Mouse (Mus musculus) ES-E14 (cell line): ENCODE measurements around the gene Cyth1. TPM values are rescaled to one million over a fixed set of nuclear protein-coding genes. Genes with fewer than 3 reads are reported as not detected.

Experiments used
- DNase-seq: peaks from one replicate; pipeline ENCODE4 v3.0.0-alpha.2; 2013; ENCODE audit warnings: low read depth, low spot score
- H3K27ac ChIP-seq: 2 replicates; pipeline ENCODE4 v1.5.1; 2012; ENCODE audit warnings: low read depth, mild to moderate bottlenecking, low read length, moderate library complexity, mixed read lengths; ENCODE audit not compliant: poor library complexity, insufficient read depth, severe bottlenecking
- H3K36me3 ChIP-seq: 2 replicates; pipeline ENCODE4 v1.6.1; 2012; ENCODE audit warnings: mild to moderate bottlenecking, low read length, moderate library complexity, mixed read lengths; ENCODE audit not compliant: control insufficient read depth, poor library complexity, insufficient read depth, severe bottlenecking
- H3K4me1 ChIP-seq, 2 experiments: fragments of 150-350 bp in 1 of 2; sonication (generic) in 1 of 2; 2 replicates each; pipeline ENCODE4 v1.6.1; 2012; ENCODE audit warnings: low read length in 2 of 2, mild to moderate bottlenecking in 1 of 2, mixed read lengths in 1 of 2; ENCODE audit not compliant: control insufficient read depth in 2 of 2, insufficient read depth in 2 of 2, poor library complexity in 1 of 2
- H3K4me3 ChIP-seq, 2 experiments: fragments of 150-350 bp in 1 of 2; sonication (generic) in 1 of 2; 2 replicates each; pipeline ENCODE4 v1.5.1; 2012; ENCODE audit warnings: low read length in 2 of 2, low read depth in 1 of 2, mild to moderate bottlenecking in 1 of 2, mixed read lengths in 1 of 2; ENCODE audit not compliant: insufficient read depth in 1 of 2, poor library complexity in 1 of 2, severe bottlenecking in 1 of 2
- H3K9ac ChIP-seq: 2 replicates; pipeline ENCODE4 v1.6.1; 2012; ENCODE audit warnings: low read depth, mild to moderate bottlenecking, low read length, mixed read lengths; ENCODE audit not compliant: poor library complexity, insufficient read depth, severe bottlenecking
- H3K9me3 ChIP-seq: fragments of 150-350 bp; sonication (generic); 2 replicates; pipeline ENCODE4 v1.6.1; 2012; ENCODE audit warnings: low read depth, mild to moderate bottlenecking, low read length; ENCODE audit not compliant: control insufficient read depth, insufficient read depth
- CHD2 ChIP-seq: IDR thresholded peaks from 2 replicates; pipeline ENCODE4 v1.6.1; 2014; ENCODE audit warnings: mild to moderate bottlenecking, low read depth, low read length, inconsistent platforms
- HCFC1 ChIP-seq: IDR thresholded peaks from 2 replicates; pipeline ENCODE4 v1.6.1; 2012; ENCODE audit warnings: low read length, inconsistent platforms, borderline replicate concordance; ENCODE audit not compliant: insufficient read depth
- MAFK ChIP-seq: IDR thresholded peaks from 2 replicates; pipeline ENCODE4 v1.6.1; 2014; ENCODE audit warnings: mild to moderate bottlenecking, low read depth, low read length, inconsistent platforms; ENCODE audit not compliant: insufficient read depth
- ZC3H11A ChIP-seq: IDR thresholded peaks from 2 replicates; pipeline ENCODE4 v1.6.1; 2012; ENCODE audit warnings: low read depth, mild to moderate bottlenecking, inconsistent platforms, low read length, borderline replicate concordance
- ZNF384 ChIP-seq: IDR thresholded peaks from 2 replicates; pipeline ENCODE4 v1.6.1; 2012; ENCODE audit warnings: low read depth, low read length, inconsistent platforms
- in situ Hi-C, 2 experiments: fragments of 600-800 bp; cut with MboI; formaldehyde crosslinking; loops; one replicate each; pipeline ENCODE4 v1.15.1; 2025; ENCODE audit warnings: low sequenced_read_pairs in 2 of 2, inconsistent platforms in 1 of 2; ENCODE audit not compliant: unreplicated experiment in 2 of 2
- total RNA-seq: library from RNA; depleted of rRNA; stranded (reverse); fragments of 300-350 nt; gene quantifications from 2 replicates; pipeline ENCODE4 v1.2.3, GENCODE M21; 2012

Cyth1 gene
- total RNA-seq, 1 experiment = 6.3 TPM

DNA sequence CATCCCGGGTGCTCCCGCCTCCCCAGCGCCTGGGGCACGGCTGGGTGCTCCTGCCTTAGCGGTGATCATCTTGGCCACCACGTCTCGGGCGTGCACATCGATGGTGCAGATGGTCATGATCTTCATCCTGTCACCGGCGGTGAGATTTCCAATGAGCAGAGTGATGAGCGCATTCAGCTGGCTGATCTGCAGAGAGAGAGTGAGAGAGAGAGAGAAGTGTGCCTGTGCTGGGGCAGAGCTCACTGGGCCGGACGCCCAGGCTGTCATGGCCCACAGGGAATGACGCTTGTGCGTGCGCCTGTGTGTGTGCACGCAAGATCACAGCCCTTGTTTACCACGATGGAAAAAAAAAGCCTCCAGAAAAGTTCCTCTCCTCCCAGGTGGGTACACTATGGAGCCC is 159.5 kb downstream of the Cyth1 start:
- TF ChIP-seq MAFK (no peak), CHD2 (no peak), HCFC1 (no peak), ZC3H11A (no peak)
- in situ Hi-C loops = loop anchor here in 1 of 2 experiments (10.0 kb wide), 1 partner anchor 136 kb away; no protein-coding TSS in a partner anchor
- H3K36me3 ChIP-seq = no peaks in the 10 kb centered on the region
- peak overlapping the region; percentile 51; the same call in 1 of the 2 replicates for H3K9ac ChIP-seq
- peaks cover 4 to 22% of the 10 kb centered on the region in 2 experiments; a peak in 3 of 4 replicates for H3K4me1 ChIP-seq
- H3K4me3 ChIP-seq = peak overlapping the region; percentile 48 to 52; a peak in 3 of 4 replicates
- H3K9me3 ChIP-seq = no peaks in the 10 kb centered on the region
- DNase-seq = no peak
- no peak overlapping the region for H3K27ac ChIP-seq

DNA sequence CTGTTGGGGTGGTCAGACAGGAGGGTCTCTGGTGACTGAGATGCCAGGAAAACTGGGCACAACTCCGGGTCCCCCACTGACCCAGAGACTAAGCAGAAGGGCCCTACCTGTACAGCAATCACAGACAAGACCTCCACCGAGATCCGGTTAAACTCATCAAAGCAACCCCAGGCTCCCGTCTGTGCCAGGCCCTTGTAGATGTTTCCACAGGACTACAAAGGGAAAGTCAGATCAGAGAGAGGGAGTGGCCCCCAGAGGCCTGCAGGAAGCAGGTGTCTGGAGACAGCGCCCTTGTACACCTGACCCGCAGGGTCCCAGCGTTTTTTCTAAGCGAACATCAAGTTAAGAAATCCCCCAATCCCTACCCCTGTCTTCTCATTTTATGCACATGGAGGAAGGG is 162.4 kb downstream of the Cyth1 start:
- DNase-seq = no peak
- in situ Hi-C loops = loop anchor here in 1 of 2 experiments (10.0 kb wide), 1 partner anchor 139 kb away; no protein-coding TSS in a partner anchor
- no peak overlapping the region for H3K27ac ChIP-seq
- TF ChIP-seq ZC3H11A (no peak), ZNF384 (no peak), MAFK (no peak), HCFC1 (no peak), CHD2 (no peak)
- H3K4me1 ChIP-seq = peaks cover 4 to 12% of the 10 kb centered on the region in 2 experiments; a peak in 3 of 4 replicates
- H3K36me3 ChIP-seq = no peaks in the 10 kb centered on the region
- H3K9me3 ChIP-seq = no peaks in the 10 kb centered on the region
- no peak overlapping the region for H3K9ac ChIP-seq
- no peak overlapping the region for H3K4me3 ChIP-seq

DNA sequence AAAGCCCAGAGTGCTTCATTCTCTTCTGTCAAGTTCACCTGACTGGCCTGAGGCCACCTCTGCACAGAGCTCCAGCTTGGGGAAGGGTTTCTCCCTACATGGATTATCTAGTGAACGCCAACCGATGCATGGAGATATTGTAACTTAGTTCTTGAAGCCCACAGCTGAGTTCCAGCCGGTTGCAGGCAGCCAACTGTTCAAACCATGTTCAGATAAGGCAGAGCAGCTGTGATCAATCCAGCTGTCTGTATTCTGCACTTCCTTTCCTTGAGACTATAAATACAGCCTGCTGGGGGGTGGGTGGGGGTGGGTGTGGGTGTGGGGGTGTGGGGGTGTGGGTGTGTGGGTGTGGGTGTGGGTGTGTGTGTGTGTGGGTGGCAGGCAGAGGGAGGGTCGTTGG is 163.2 kb downstream of the Cyth1 start:
- H3K4me3 ChIP-seq = no peak overlapping the region
- H3K27ac ChIP-seq = no peak overlapping the region
- peaks cover 4 to 7% of the 10 kb centered on the region in 2 experiments; a peak in 3 of 4 replicates for H3K4me1 ChIP-seq
- no peak overlapping the region for H3K9ac ChIP-seq
- in situ Hi-C loops = loop anchor here in 1 of 2 experiments (10.0 kb wide), 1 partner anchor 140 kb away; no protein-coding TSS in a partner anchor
- H3K36me3 ChIP-seq = no peaks in the 10 kb centered on the region
- no peak for DNase-seq
- H3K9me3 ChIP-seq = no peaks in the 10 kb centered on the region
- TF ChIP-seq HCFC1 (no peak), MAFK (no peak), ZC3H11A (no peak), CHD2 (no peak), ZNF384 (no peak)

DNA sequence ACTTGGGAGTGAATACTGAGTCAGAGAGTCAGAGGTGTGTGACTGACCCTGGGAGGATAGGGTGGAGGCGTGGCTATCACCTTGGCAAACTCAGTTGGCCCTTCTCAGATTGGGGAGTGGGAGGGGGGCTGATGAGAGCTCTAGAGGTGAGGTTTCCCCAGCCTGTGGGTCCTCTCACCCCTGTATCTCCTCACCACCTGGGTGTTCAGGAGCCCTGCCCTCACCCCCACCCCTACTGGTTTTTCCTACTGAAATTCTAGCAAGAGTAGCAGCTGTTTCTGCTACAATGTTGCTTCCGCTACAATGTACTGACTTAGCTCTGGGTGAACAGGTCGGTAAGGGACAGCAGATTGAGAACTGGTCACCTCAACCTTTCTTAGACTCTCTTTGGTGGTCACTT is 164.1 kb downstream of the Cyth1 start:
- no peaks in the 10 kb centered on the region for H3K36me3 ChIP-seq
- H3K4me1 ChIP-seq = peaks cover 4 to 12% of the 10 kb centered on the region in 2 experiments; a peak in 3 of 4 replicates
- no peak overlapping the region for H3K27ac ChIP-seq
- no peak for DNase-seq
- no peak overlapping the region for H3K9ac ChIP-seq
- H3K4me3 ChIP-seq = no peak overlapping the region
- in situ Hi-C loops = loop anchor here in 1 of 2 experiments (5.0 to 10.0 kb wide), 2 partner anchors 141 to 212 kb away; partner anchors contain the start of gene Tha1
- no peak for TF ChIP-seq MAFK
- no peak for TF ChIP-seq CHD2
- TF ChIP-seq HCFC1 = no peak
- no peak for TF ChIP-seq ZNF384
- no peak for TF ChIP-seq ZC3H11A
- no peaks in the 10 kb centered on the region for H3K9me3 ChIP-seq

DNA sequence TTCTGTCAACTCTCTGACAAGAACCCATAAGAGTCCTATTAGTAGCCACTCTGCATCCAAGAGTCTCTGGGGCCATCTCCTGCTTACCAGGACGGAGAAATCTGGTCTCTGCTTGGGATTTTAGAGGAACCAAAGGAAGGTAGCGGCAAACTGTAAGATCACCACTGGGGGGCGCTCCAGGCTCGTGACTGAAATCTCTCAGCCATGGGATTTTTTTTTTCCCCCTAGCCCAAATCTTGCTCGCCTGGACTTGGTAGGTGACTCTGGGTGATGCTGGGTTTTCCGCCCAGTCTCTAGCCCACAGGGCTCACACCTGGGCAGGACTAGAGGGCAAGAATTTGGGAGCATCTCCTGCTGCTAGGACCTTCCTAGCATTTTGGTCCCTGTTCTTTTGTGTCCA is 164.6 kb downstream of the Cyth1 start:
- peaks cover 4 to 12% of the 10 kb centered on the region in 2 experiments; a peak in 3 of 4 replicates for H3K4me1 ChIP-seq
- H3K9ac ChIP-seq = no peak overlapping the region
- in situ Hi-C loops = loop anchor here in 1 of 2 experiments (5.0 to 10.0 kb wide), 2 partner anchors 141 to 212 kb away; partner anchors contain the start of gene Tha1
- TF ChIP-seq ZNF384 (peak; percentile 93), ZC3H11A (peak; percentile 63; the same call in 1 of the 2 replicates), MAFK (no peak), CHD2 (no peak), HCFC1 (no peak)
- H3K4me3 ChIP-seq = no peak overlapping the region
- H3K27ac ChIP-seq = no peak overlapping the region
- no peaks in the 10 kb centered on the region for H3K9me3 ChIP-seq
- H3K36me3 ChIP-seq = no peaks in the 10 kb centered on the region
- DNase-seq = peak; percentile 69
